Mouse (Mus musculus) heart, embryonic 10.5 days (tissue): ENCODE results near the gene Zfp619. TPM values are rescaled to one million over a fixed set of nuclear protein-coding genes. Genes with fewer than 3 reads are reported as not detected.

Source experiments
- DNase-seq: peaks from one replicate; pipeline ENCODE4 v3.0.0-alpha.2; 2017; ENCODE audit warnings: low spot score
- H3K27ac ChIP-seq: fragments of 300-500 bp; sonication (generic); 2 replicates; pipeline ENCODE4 v1.5.1; 2016; ENCODE audit warnings: mild to moderate bottlenecking
- H3K27me3 ChIP-seq: fragments of 300-500 bp; sonication (generic); 2 replicates; pipeline ENCODE4 v1.6.1; 2016; ENCODE audit warnings: mild to moderate bottlenecking; ENCODE audit not compliant: poor library complexity, insufficient read depth, severe bottlenecking
- H3K36me3 ChIP-seq: fragments of 300-500 bp; sonication (generic); 2 replicates; pipeline ENCODE4 v1.6.1; 2016; ENCODE audit warnings: mild to moderate bottlenecking, moderate library complexity
- H3K4me1 ChIP-seq: fragments of 300-500 bp; sonication (generic); 2 replicates; pipeline ENCODE4 v1.6.1; 2016; ENCODE audit warnings: mild to moderate bottlenecking
- H3K4me3 ChIP-seq: fragments of 300-500 bp; sonication (generic); 2 replicates; pipeline ENCODE4 v1.5.1; 2016; ENCODE audit warnings: mild to moderate bottlenecking, moderate library complexity
- H3K9me3 ChIP-seq: fragments of 300-500 bp; sonication (generic); 2 replicates; pipeline ENCODE4 v1.6.1; 2016; ENCODE audit warnings: mild to moderate bottlenecking, moderate library complexity
- WGBS: fragments of 180-500 bp; shearing (Covaris S2); methylation state at CpG from one replicate; pipeline ENCODE4 v1.1.7; 2016; 5-methylcytosine and 5-hydroxymethylcytosine counted together
- polyA plus RNA-seq: library from polyadenylated mRNA; unstranded; fragments of >200 nt; fragmentation: Nextera tagmentation; extraction: Ambion mirVana; gene quantifications from 2 replicates; pipeline ENCODE4 v1.2.1, GENCODE M21; 2016

Zfp619 gene
- 1.7 and 1.9 TPM in 2 replicates for polyA plus RNA-seq

- Histone ChIP-seq H3K27ac (peak within 1 kb of the TSS; percentile 99), H3K4me3 (peak within 1 kb of the TSS; percentile 71), H3K4me1 (no peaks in the 10 kb centered on the region), H3K27me3 (no peaks in the 10 kb centered on the region), H3K9me3 (no peaks in the 10 kb centered on the region), H3K36me3 (no peaks in the 10 kb centered on the region)
- peak; percentile 97 for DNase-seq
- under 1% methylated on average over 43 of the region's 43 CpGs for WGBS
Measured at GRCm38 (mm10) chr7:39517616-39518177, at the start of gene Zfp619. Gene Zfp619 (plus strand): TSS chr7:39517766.

DNA sequence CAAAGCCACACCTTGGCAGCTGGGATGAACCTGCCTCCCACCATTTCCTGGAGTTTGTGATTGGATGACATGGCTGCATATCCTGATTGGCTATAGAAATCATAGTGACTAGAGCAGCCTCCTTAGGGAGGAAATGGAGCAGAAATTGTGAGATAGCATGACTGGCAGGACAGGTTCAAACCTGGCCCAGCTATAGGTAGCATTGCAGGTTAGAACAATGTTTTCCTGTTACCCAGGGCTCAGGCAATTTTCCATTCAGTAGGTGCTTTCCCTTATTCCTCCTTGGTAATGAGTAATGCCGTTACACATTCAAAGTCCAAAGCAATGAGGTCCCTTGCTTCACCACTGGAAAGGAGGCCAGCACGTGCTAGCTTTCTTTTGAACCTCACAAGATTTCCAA, 38.6 kb upstream of the Zfp619 start:
- no peak for DNase-seq
- H3K27ac ChIP-seq = no peak overlapping the region
- 83% methylated on average over 2 of the region's 2 CpGs for WGBS

DNA sequence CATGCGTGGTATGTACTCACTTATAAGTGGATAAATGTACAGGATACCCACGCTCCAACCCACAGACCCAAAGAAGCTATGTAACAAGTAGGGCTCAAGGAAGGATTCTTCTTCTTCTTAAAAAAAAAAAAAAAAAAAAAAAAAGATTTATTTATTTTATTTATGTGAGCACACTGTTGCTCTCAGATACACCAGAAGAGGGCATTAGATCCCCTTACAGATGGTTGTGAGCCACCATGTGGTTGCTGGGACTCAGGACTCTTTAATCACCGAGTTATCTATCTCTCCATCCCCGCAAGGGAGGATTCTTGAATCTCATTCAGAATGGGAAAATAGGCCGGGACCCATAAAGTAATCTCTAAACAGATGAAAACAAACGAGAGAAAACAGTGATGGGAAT, 33.2 kb upstream of the Zfp619 start:
- DNase-seq = no peak
- Histone ChIP-seq H3K27ac (no peak overlapping the region), H3K36me3 (no peaks in the 10 kb centered on the region), H3K9me3 (no peaks in the 10 kb centered on the region), H3K4me3 (no peak overlapping the region), H3K27me3 (no peaks in the 10 kb centered on the region), H3K4me1 (no peaks in the 10 kb centered on the region)
- 46% methylated on average over 6 of the region's 6 CpGs for WGBS

More for the DNA sequence above, 38.6 kb upstream of the Zfp619 start:
- Histone ChIP-seq H3K9me3 (0 out of 2 replicates have a peak, but pooled peaks cover 5% of the 10 kb centered on the region), H3K4me1 (no peaks in the 10 kb centered on the region), H3K27me3 (no peaks in the 10 kb centered on the region), H3K4me3 (no peak overlapping the region), H3K36me3 (peaks cover 27% of the 10 kb centered on the region)

- no peaks in the 10 kb centered on the region for H3K9me3 ChIP-seq
- H3K36me3 ChIP-seq = no peaks in the 10 kb centered on the region
- H3K27ac ChIP-seq = peak overlapping the region; percentile 49; the same call in 1 of the 2 replicates
- no peaks in the 10 kb centered on the region for H3K27me3 ChIP-seq
- 11% methylated on average over 22 of the region's 23 CpGs for WGBS
- H3K4me3 ChIP-seq = peak overlapping the region; percentile 61
- H3K4me1 ChIP-seq = no peaks in the 10 kb centered on the region
- DNase-seq = no peak
Measured at GRCm38 (mm10) chr7:39487159-39487853, 30.3 kb upstream of the Zfp619 start.

DNA sequence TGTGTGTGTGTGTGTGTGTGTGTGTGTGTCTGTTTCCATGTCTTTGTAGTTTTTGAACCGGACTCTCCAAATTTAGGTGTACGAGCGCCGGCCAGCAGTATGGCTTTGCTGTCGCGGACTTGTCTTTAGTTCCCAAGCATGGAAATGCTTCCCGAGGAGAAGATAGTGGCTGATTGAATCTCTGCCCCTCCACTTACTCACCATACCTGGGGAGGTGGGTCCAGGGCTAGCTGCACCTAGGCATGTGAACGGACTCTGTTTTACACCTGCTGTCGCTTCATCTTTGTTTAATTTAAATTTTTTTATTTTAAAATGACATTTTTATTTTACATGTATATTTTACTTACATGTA, 29.7 kb upstream of the Zfp619 start:
- H3K27ac ChIP-seq = peak overlapping the region; percentile 49; the same call in 1 of the 2 replicates
- DNase-seq = no peak
- H3K36me3 ChIP-seq = no peaks in the 10 kb centered on the region
- peak overlapping the region; percentile 61 for H3K4me3 ChIP-seq
- WGBS = 41% methylated on average over 9 of the region's 9 CpGs
- no peaks in the 10 kb centered on the region for H3K9me3 ChIP-seq
- no peaks in the 10 kb centered on the region for H3K27me3 ChIP-seq
- no peaks in the 10 kb centered on the region for H3K4me1 ChIP-seq

DNA sequence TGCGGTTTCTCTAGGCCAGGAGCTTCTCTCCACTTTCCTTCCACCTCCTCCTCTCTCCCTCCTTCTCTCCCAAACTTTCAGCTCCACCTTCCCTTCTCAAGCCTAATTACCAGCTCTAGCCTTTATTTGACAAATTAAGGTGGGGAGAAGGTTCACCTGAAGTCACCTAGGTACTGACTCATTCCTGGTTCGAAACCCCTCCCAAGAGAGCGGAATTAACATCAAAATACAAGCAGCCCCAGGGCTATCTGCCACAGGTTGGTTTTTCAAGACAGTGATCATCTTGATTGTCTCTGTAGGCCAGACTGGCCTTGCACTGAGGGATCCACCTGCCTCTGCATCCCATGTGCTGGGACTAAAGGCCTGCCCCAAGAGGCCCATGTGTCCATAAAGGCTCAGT, 22.9 kb upstream of the Zfp619 start:
- H3K27me3 ChIP-seq = no peaks in the 10 kb centered on the region
- H3K27ac ChIP-seq = no peak overlapping the region
- WGBS = 79% methylated on average over 3 of the region's 3 CpGs
- no peak for DNase-seq
- H3K9me3 ChIP-seq = no peaks in the 10 kb centered on the region; the same call in 1 of the 2 replicates
- H3K36me3 ChIP-seq = no peaks in the 10 kb centered on the region
- no peaks in the 10 kb centered on the region for H3K4me1 ChIP-seq
- no peak overlapping the region for H3K4me3 ChIP-seq

DNA sequence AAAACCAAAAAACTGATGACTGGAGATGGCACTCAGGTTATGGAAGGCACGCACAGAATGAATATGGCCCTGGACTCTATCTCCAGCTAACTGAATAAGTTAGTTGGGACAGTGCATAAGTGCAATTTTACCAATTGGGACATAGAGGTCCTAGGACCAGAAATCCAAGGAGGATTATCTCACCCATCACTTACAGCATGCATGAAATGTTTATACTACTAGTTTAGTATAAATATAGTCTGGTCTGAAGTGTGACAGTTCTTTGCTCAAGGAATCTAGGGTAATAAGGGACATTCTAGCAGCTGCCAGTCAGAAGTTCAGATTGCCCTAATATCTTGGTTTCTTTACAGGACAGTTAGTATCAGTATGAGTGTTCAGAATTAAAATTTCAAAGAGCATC, 13.5 kb upstream of the Zfp619 start:
- Histone ChIP-seq H3K36me3 (no peaks in the 10 kb centered on the region), H3K4me1 (no peaks in the 10 kb centered on the region), H3K27me3 (no peaks in the 10 kb centered on the region), H3K9me3 (no peaks in the 10 kb centered on the region), H3K27ac (no peak overlapping the region), H3K4me3 (no peak overlapping the region)
- DNase-seq = no peak
- 87% methylated on average over 1 of the region's 1 CpGs for WGBS

DNA sequence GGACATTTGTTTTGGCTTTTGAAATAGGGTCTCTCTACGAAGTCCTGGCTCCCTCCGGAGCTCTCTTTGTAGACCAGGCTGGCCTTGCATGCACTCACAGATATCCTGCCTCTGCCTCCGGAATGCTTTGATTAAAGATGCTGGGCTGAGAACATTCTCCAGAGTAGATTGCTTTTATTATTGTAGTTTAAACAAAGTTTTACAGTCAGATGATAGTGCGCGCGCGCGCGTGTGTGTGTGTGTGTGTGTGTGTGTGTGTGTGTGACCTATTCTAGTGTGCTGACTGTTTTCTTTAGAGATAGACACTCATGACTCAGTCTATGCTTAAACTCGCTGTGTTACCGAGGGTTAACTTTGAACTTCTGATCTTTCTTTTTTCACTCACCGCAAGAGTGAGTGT, 796 bp downstream of the Zfp619 start:
- Histone ChIP-seq H3K36me3 (no peaks in the 10 kb centered on the region), H3K4me3 (peak overlapping the region; percentile 71), H3K27ac (peak overlapping the region; percentile 99; the same call in 1 of the 2 replicates), H3K9me3 (no peaks in the 10 kb centered on the region), H3K27me3 (no peaks in the 10 kb centered on the region), H3K4me1 (no peaks in the 10 kb centered on the region)
- 72% methylated on average over 12 of the region's 12 CpGs for WGBS
- DNase-seq = no peak

- no peak for DNase-seq
- no peak overlapping the region for H3K27ac ChIP-seq
- H3K9me3 ChIP-seq = no peaks in the 10 kb centered on the region
- 90% methylated on average over 1 of the region's 1 CpGs for WGBS
- no peak overlapping the region for H3K4me3 ChIP-seq
- H3K27me3 ChIP-seq = no peaks in the 10 kb centered on the region
- H3K36me3 ChIP-seq = no peaks in the 10 kb centered on the region
- H3K4me1 ChIP-seq = no peaks in the 10 kb centered on the region
Measured at GRCm38 (mm10) chr7:39523703-39524424, 6.3 kb downstream of the Zfp619 start.

GRCm38 (mm10) chr7:39543151-39543550, 25.6 kb downstream of the Zfp619 start:
- Histone ChIP-seq H3K36me3 (no peaks in the 10 kb centered on the region), H3K27ac (no peak overlapping the region), H3K27me3 (no peaks in the 10 kb centered on the region), H3K9me3 (no peaks in the 10 kb centered on the region), H3K4me3 (no peak overlapping the region), H3K4me1 (0 out of 2 replicates have a peak, but pooled peaks cover 7% of the 10 kb centered on the region)
- no peak for DNase-seq
- 78% methylated on average over 1 of the region's 1 CpGs for WGBS

DNA sequence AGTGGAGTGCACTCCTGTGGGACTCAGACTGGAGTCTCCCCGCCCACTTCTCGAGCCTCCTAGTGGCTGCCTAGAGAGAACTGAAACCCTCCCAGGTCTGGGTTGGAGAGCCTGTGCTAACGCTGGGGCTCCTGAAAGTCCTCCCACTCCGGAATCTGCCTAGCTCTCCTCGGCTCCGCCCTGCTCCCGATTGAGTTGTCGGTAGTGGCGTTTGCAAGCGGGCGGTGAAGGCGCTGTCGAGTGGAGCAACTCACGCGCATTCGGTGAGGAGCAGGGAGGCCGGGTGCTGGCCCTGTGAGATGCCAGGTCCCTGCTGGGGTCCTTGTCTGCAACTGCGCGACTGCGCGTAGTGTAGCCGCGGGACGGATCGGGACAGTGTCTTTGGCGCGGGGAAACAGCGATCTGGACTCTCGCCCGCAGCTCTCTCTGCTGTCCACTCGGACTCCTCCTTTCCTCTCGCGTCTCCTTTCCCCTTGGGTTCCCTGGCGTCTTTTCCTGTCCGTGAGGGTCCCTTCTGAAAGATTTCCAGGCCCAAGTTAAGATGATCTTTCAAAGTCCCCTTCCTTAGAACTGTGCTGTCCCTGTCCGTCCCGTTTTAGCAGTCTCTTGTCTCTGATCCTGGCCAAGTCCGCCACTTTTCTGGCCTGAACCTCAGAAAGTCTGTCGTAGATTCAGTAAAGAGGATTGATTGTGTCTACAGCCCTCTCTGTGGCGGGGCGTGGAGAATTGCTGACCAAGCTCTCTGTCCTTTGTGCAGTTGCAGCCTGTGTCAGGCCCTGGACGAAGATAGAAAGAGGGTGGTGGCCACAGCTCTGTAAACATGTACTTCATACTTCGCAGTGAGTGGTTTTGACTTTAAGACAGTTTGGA, 26.9 kb downstream of the Zfp619 start:
- WGBS = under 1% methylated on average over 43 of the region's 43 CpGs
- no peaks in the 10 kb centered on the region for H3K9me3 ChIP-seq
- H3K27me3 ChIP-seq = no peaks in the 10 kb centered on the region
- H3K27ac ChIP-seq = peak overlapping the region; percentile 95
- DNase-seq = peak; percentile 95
- 0 out of 2 replicates have a peak, but pooled peaks cover 7% of the 10 kb centered on the region for H3K4me1 ChIP-seq
- peak overlapping the region; percentile 74 for H3K4me3 ChIP-seq
- H3K36me3 ChIP-seq = no peaks in the 10 kb centered on the region

- H3K27me3 ChIP-seq = no peaks in the 10 kb centered on the region
- H3K27ac ChIP-seq = peak overlapping the region; percentile 95
- H3K4me3 ChIP-seq = peak overlapping the region; percentile 74
- DNase-seq = no peak
- no peaks in the 10 kb centered on the region for H3K9me3 ChIP-seq
- 42% methylated on average over 10 of the region's 10 CpGs for WGBS
- H3K4me1 ChIP-seq = 0 out of 2 replicates have a peak, but pooled peaks cover 7% of the 10 kb centered on the region
- H3K36me3 ChIP-seq = no peaks in the 10 kb centered on the region
Measured at GRCm38 (mm10) chr7:39545134-39545533, 27.6 kb downstream of the Zfp619 start.
